Mouse (Mus musculus): ENCODE data around the gene Armc7. TPM values are rescaled to one million over a fixed set of nuclear protein-coding genes. Genes with fewer than 3 reads are reported as not detected.
A peak's percentile ranks its signal among the peaks of the same experiment; 100 is the strongest.

Gene Armc7
- 1 to 10 TPM; 7.3 to 8.2 TPM for total RNA-seq (2021)
- long read RNA-seq, experiment 1, partial matches to known transcripts: 0 of 7 reads
- long read RNA-seq, experiment 1, other reads (novel, unspliced or antisense): 2 of 7 reads
- long read RNA-seq, experiment 2, transcript Armc7-201 (3 exons, 2,260 nt): major isoform, 7 of 8 reads
- long read RNA-seq, experiment 2, partial matches to known transcripts: 0 of 8 reads
- long read RNA-seq, experiment 2, other reads (novel, unspliced or antisense): 1 of 8 reads

DNA sequence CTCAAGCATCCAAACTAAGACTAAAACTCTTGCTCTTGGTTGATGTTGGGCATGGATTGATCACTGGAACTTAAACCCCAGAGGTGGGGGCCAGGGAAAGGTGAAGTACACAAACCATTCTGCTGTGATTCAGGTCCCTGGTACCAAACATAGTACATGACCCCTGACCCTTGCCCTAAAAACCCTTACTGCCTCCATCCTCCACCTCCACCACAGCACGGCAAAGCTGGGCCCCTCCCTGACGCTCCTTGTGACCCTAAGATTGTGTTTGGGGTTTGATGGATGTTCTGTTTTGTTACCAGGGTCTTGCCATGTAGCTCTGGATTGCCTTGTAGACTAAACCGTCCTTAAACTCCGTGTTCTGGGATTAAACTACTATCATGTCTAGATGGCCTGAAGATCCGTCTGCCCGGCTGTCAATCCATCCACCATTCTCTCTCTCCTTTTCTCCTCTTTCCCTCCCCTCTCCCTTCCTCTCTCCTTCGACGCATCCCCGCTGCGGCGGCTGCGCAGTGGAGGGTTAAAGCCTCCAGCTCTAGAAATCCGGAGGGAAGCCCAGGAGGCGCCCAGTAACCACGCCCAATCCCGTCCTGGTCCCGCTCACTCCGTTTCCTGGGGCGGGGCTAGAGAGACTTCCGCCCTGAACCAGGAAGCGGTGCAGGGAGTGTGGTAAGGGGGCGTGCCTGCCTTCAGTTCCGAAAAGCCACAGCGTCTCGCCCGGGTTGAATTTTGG, at the start of gene Armc7:
Gene Armc7 (plus strand): TSS at position 643 of the 733 bp plus-strand sequence.
- peak; percentile 97 for DNase-seq

- no peak for DNase-seq
These were observed 49.8 kb upstream of the Armc7 start for GRCm38 (mm10) chr11:115425671-115426070.

DNA sequence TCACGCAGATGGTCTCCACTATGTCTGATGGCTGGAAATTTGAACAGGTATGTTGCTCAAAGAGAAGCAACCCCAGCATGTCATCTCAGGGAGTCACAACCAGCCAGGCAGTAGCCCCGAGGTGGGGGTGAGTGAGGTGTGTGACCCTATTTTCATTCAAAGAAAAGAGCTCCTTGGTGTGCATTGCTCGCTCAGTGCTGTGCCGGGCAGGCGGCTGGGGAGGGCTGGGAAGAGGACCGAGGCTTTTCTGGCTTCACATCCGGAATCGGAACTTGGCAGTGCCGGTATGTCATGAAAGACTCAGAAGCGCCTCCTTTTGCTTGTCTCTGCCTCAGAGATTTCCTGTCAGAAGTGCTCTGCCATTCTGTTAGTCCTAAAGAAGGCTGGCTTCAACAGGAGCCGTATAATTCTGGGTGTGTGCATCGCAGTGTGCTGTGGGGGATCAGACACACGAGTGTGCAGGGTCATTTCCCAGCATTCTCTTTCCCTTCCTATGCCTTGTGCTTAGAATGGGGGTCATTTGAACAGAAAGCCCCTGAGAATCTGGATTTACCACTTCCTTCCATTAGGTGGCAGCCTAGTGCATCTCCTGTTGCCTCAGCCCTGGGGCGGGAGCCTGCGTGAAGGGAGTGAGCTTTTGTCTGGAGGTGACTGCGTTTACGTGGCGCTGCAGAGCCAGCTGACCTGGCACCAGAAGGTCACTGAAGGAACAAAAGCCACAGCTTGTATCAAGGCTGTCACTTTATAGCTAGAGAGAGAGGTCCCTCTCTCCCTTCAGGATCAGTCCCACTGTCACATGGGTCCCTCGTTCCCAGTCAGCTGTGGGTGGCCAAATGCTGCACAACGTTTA, 47.8 kb upstream of the Armc7 start:
- DNase-seq: peak; percentile 77 to 81

DNA sequence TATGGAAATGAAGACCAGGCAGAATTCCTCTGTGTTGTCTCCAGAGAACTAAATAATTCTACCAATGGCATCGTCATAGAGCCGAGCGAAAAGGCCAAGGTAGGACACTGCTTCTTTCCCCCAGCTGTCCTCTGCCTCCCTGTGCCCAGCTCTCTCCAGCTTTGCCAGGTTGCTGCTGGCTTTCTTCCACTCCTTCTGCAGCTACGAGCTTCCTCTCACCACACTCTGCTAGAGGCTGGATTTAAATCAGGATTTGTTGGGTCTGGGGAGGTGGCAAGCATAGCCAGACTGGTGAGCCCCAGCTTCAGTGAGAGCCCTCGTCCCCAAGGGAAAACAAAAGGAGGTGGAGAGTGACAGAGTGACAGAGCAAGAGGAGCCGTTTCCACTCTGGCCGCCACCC, 46.2 kb upstream of the Armc7 start:
- DNase-seq: no peak

- DNase-seq: no peak
These were observed 44.9 kb upstream of the Armc7 start for GRCm38 (mm10) chr11:115430561-115430960.

DNA sequence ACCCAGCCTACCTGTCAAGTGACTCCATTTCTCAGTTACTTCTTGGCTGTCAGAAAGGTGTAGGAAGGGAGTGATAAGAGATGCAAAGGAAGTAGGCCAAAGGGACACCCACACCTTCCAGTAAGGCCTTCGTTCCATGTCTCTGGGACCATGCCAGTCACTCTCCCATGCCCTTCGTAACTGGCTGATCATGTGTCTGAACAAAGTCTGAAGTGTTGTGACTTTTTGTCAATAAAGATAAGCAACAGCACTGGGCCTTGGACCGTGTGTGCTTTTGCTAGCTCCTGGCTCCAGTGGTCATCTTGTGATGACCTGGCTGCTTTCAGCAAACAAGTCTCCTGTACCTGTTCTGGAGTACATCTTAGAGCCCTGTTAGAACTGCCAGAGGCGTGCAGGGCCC, 42.7 kb upstream of the Armc7 start:
- no peak for DNase-seq

- no peak for DNase-seq
These were observed 42.1 kb upstream of the Armc7 start for GRCm38 (mm10) chr11:115433342-115433741.

DNA sequence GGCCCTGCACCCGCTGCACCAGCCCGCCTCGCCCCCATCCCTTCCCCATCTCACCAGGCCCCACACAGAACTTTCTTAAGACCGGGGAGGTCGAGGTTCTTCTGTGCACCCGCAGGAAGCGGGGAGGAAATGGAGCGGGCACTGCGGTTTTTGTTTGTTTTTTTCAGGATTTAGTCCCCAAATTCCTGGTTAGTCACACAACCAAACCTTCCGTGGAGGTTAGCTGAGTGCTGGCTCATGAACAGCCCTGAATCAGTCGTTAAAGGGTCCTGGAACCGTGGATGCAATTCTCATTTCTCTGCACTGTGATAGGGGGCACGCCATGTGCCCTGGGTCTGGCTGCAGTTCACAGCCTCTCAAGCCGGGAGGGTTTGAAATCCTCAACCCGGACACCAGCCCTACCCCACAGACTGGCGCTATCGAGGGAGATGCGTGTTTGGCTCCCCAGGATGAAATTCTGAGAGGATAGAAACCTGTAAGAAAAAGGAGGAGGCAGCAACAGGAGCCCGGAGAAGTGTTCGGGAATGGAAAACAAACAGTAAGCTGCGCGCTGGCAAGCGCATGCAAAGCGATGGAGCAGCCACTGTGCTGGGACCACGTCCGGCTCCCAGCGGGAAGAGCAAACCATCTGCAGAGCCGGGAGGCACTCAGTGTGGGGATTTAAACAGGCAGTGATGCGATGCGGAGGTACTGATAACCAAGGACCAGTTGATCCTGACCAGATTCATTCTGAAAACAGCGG, 39.7 kb upstream of the Armc7 start:
- DNase-seq: no peak

DNA sequence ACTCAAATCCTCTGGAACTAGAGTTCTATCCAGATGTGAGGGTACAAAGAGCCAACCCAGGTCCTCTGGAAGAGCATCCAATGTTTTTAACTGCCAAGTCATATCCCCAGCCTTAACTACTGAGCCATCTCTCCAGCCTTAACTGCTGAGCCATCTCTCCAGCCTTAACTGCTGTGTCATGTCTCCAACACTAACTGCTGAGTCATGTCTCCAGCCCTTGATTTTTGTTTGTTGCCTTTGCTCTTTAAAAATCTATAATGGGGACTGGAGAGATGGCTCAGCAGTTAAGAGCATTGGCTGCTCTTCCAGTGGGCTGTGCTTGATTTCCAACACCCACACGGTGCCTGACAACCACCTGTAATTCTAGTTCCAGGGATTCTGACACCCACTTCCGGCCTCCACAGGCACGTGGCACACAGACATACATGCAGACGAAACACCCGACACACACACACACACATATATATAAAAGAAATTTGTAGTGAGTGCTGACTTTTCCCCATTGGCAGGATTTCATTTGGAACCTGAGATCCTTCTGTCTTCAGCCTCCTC, 37.8 kb upstream of the Armc7 start:
- DNase-seq: no peak

GRCm38 (mm10) chr11:115439326-115439725, 36.1 kb upstream of the Armc7 start:
- peak in 1 of 2 experiments; percentile 29 for DNase-seq

- DNase-seq: no peak
These were observed 35.4 kb upstream of the Armc7 start, which contains the start of gene Trim80 for GRCm38 (mm10) chr11:115439906-115440595. Gene Trim80, plus strand, starts transcription at chr11:115440545.

DNA sequence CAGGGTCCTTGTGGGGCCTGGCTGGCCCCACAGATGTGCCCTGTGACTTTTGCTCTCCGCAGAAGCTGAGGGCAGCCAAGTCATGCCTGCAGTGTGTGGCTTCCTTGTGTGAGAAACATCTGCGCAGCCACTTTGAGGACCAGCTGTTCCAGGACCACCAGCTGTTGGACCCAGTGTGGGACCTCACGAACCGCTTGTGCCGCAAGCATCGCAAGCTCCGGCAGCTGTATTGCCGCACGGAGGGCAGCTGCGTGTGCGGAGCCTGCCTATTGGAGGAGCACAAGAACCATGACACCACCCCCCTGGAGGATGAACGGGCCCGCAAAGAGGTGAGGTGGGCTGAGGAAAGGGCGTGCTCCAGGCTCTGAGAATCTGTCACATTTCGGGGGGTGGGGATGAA, 34.0 kb upstream of the Armc7 start:
- DNase-seq: no peak

DNA sequence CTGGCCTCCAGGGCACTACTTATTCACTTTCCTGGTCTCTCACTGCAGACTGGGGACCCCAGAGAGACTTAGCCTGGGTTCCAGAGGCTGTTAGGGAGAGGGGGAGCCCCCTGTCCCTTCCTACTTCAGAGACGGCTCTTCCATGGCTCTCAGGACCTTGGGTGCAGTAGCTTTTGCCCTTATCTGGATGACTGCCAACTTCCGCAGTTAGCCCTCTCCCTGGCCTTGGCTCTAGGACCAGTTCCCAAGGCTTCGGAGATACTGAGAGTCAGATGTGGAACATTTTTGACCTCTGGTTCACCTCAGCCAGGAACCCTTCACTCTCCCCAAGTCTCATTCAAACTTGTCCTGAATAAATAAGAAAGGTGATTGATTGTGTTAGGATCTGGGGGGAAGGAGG, 28.6 kb upstream of the Armc7 start:
- DNase-seq: peak; percentile 73 to 74

DNA sequence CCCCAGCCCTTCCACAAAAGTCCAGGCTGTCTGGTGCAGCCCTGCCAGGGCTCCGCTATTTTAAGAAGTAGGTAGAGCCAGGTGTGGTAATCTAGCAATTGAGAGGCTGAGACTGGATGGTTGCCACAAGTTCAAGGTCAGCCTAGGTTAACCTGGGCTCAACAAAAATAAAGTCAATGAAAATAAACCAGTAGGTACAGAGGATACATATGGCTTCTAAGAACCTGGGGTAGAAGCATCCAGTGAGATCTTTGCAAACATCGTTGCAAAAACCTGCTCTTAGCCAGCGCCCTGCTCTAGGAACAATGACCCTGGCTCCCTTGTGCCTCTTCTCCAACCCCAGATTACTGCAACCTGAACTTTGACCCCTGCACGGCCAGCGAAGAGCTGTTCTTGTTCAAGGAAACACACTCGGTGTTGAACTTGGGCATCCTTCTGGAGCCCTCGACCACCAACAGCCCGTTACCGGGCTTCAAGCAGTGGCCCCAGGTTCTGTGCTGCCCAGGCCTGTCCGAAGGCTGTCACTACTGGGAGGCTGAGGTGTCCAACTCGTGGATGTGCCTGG, 28.1 kb upstream of the Armc7 start:
- no peak for DNase-seq

- no peak for DNase-seq
These were observed 27.4 kb upstream of the Armc7 start for GRCm38 (mm10) chr11:115448075-115448474.

- no peak for DNase-seq
These were observed 26.5 kb upstream of the Armc7 start for GRCm38 (mm10) chr11:115448998-115449397.

GRCm38 (mm10) chr11:115450176-115450575, 25.3 kb upstream of the Armc7 start:
- peak; percentile 47 for DNase-seq

DNA sequence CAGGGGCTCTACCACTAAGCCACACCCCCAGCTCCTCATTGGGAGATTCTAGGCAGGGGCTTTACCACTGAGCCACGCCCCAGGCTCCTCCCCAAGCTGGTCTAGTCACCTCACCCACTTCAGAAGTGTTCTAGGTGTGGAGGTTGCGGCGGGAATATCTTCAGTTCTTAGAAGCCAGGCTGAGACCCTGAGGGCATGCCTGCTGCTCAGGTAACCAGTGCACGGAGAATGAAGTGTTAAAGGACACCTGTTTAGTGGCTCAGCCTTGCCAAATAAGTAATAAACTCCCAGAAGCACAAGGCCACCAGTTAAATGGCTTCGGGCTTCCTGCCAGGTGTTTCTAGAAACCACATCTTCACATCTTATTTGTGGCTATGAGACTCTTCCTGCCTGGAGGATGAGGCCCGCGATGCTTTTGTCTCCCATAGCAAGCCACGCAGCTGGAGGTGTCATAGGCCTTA, 23.7 kb upstream of the Armc7 start:
- DNase-seq: no peak

- no peak for DNase-seq
These were observed 23.1 kb upstream of the Armc7 start for GRCm38 (mm10) chr11:115452281-115452860.

DNA sequence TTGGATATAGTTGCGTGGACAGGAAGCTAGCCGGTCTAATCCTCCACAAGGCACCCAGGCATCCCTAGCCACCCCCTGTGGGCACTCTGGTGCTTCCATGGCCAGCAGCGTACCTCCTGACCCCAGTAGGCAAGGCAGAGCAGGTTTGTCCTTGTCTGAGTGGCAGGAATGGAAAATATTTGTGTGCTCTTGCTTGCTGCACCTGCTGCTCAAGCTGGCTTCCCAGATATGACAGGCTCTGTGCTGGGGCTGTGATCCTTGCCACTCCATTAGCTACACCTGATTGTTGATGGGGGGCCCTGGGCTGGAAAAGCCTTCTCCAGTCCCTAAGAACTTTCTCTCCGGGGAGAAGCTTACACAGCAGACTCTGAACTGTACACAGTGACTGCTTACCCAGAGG, 22.2 kb upstream of the Armc7 start:
- DNase-seq: no peak
